Mouse (Mus musculus): ENCODE results near the gene Zfp870. TPM values are rescaled to one million over a fixed set of nuclear protein-coding genes. Genes with fewer than 3 reads are reported as not detected.
"Not testable (repeated sequence)": the region's sequence is repeated elsewhere in the genome, so short reads cannot be mapped to it uniquely, and the experiment has no call there.

Zfp870 gene
- polyA plus RNA-seq, 1 experiment from 2014 or later = 8.9 TPM

GRCm38 (mm10) chr17:32867266-32867665 is 24.2 kb downstream of the Zfp870 start:
- not testable (repeated sequence) for H3K27ac ChIP-seq (replicated peaks); H3K4me3 ChIP-seq; H3K9me3 ChIP-seq; H3K4me1 ChIP-seq; H3K27me3 ChIP-seq; H3K9ac ChIP-seq (replicated peaks); H3K4me2 ChIP-seq (replicated peaks); ATAC-seq (ENCODE audit: low FRiP score, low read depth); H3K36me3 ChIP-seq
- 64% methylated on average over 5 of the region's 7 CpGs for WGBS

- not testable (repeated sequence) for H3K27me3 ChIP-seq; H3K9ac ChIP-seq (replicated peaks); H3K9me3 ChIP-seq; H3K4me1 ChIP-seq; H3K36me3 ChIP-seq; ATAC-seq (ENCODE audit: low FRiP score, low read depth); H3K4me2 ChIP-seq (replicated peaks); H3K4me3 ChIP-seq; H3K27ac ChIP-seq (replicated peaks)
- 65% methylated on average over 4 of the region's 6 CpGs for WGBS
Observed at GRCm38 (mm10) chr17:32856713-32857112, 34.7 kb downstream of the Zfp870 start.

GRCm38 (mm10) chr17:32851581-32851980 is 39.9 kb downstream of the Zfp870 start:
- Histone ChIP-seq H3K4me1 (peaks cover 5% of the 10 kb centered on the region; the same call in 1 of the 2 replicates), H3K4me2 (replicated peaks) (no peak overlapping the region), H3K4me3 (no peak overlapping the region), H3K36me3 (no peaks in the 10 kb centered on the region), H3K9ac (replicated peaks) (no peak overlapping the region), H3K27ac (replicated peaks) (no peak overlapping the region), H3K9me3 (no peaks in the 10 kb centered on the region), H3K27me3 (no peaks in the 10 kb centered on the region)
- 25% methylated on average over 7 of the region's 7 CpGs for WGBS
- no peak for ATAC-seq (ENCODE audit: low FRiP score, low read depth)

- WGBS = 62% methylated on average over 2 of the region's 2 CpGs
- no peaks in the 10 kb centered on the region for H3K36me3 ChIP-seq
- H3K4me3 ChIP-seq = no peak overlapping the region
- H3K4me1 ChIP-seq = no peaks in the 10 kb centered on the region; the same call in 1 of the 2 replicates
- H3K4me2 ChIP-seq (replicated peaks) = no peak overlapping the region
- 0 out of 2 replicates have a peak, but pooled peaks cover 8% of the 10 kb centered on the region for H3K9me3 ChIP-seq
- no peaks in the 10 kb centered on the region for H3K27me3 ChIP-seq
- ATAC-seq (ENCODE audit: low FRiP score, low read depth) = no peak
- no peak overlapping the region for H3K27ac ChIP-seq (replicated peaks)
- H3K9ac ChIP-seq (replicated peaks) = no peak overlapping the region
Observed at GRCm38 (mm10) chr17:32841388-32841787, 50.1 kb downstream of the Zfp870 start.

- H3K4me3 ChIP-seq = no peak overlapping the region
- no peaks in the 10 kb centered on the region; the same call in 1 of the 2 replicates for H3K4me1 ChIP-seq
- no peak overlapping the region for H3K4me2 ChIP-seq (replicated peaks)
- H3K9ac ChIP-seq (replicated peaks) = no peak overlapping the region
- no peaks in the 10 kb centered on the region for H3K36me3 ChIP-seq
- ATAC-seq (ENCODE audit: low FRiP score, low read depth) = no peak
- 0 out of 2 replicates have a peak, but pooled peaks cover 8% of the 10 kb centered on the region for H3K9me3 ChIP-seq
- 51% methylated on average over 15 of the region's 15 CpGs for WGBS
- 0 out of 2 replicates have a peak, but pooled peaks cover 3% of the 10 kb centered on the region for H3K27me3 ChIP-seq
- no peak overlapping the region for H3K27ac ChIP-seq (replicated peaks)
Observed at GRCm38 (mm10) chr17:32839083-32839802, 52.2 kb downstream of the Zfp870 start.

GRCm38 (mm10) chr17:32830418-32830782 is 61.0 kb downstream of the Zfp870 start:
- Histone ChIP-seq H3K27ac (replicated peaks) (no peak overlapping the region), H3K27me3 (0 out of 2 replicates have a peak, but pooled peaks cover 3% of the 10 kb centered on the region), H3K4me1 (peaks cover 12% of the 10 kb centered on the region), H3K4me2 (replicated peaks) (peak overlapping the region; percentile 62), H3K4me3 (peak overlapping the region; percentile 77), H3K36me3 (peaks cover 13% of the 10 kb centered on the region), H3K9ac (replicated peaks) (peak overlapping the region; percentile 89; the same call in 1 of the 2 replicates), H3K9me3 (no peaks in the 10 kb centered on the region)
- WGBS = 38% methylated on average over 3 of the region's 3 CpGs
- ATAC-seq (ENCODE audit: low FRiP score, low read depth) = no peak

GRCm38 (mm10) chr17:32829540-32830417 is 61.7 kb downstream of the Zfp870 start, which contains the start of gene Zfp799:
TSS of gene Zfp799 (minus strand) at chr17:32830261.
- H3K27me3 ChIP-seq = no peaks in the 10 kb centered on the region
- 2% methylated on average over 35 of the region's 35 CpGs for WGBS

More at GRCm38 (mm10) chr17:32829540-32830417, 61.7 kb downstream of the Zfp870 start, which contains the start of gene Zfp799:
- H3K4me2 ChIP-seq (replicated peaks) = peak within 1 kb of the TSS; percentile 62
- peak within 1 kb of the TSS; percentile 89 for H3K9ac ChIP-seq (replicated peaks)
- H3K36me3 ChIP-seq = peaks cover 19% of the 10 kb centered on the region
- no peaks in the 10 kb centered on the region for H3K9me3 ChIP-seq
- peak; percentile 98 for ATAC-seq (ENCODE audit: low FRiP score, low read depth)
- H3K4me3 ChIP-seq = peak within 1 kb of the TSS; percentile 77
- peak within 1 kb of the TSS; percentile 81 for H3K27ac ChIP-seq (replicated peaks)
- H3K4me1 ChIP-seq = peaks cover 12% of the 10 kb centered on the region

Other genes starting within 250 kb of the Zfp870 start
- gene Cyp4f40, start 232.7 kb downstream of the Zfp870 start, polyA plus RNA-seq (2016; fragmentation: Nextera tagmentation; extraction: Ambion mirVana) = not detected in 2 replicates
- 0.40 and 0.80 TPM in 2 replicates for gene Cyp4f15, start 206.0 kb downstream of the Zfp870 start, polyA plus RNA-seq (2016; fragmentation: Nextera tagmentation; extraction: Ambion mirVana)
- 52.0 and 55.5 TPM in 2 replicates for gene Zfp871, start 103.4 kb downstream of the Zfp870 start, polyA plus RNA-seq (2016; fragmentation: Nextera tagmentation; extraction: Ambion mirVana)
- gene Zfp811, start 81.7 kb downstream of the Zfp870 start, polyA plus RNA-seq (2016; fragmentation: Nextera tagmentation; extraction: Ambion mirVana) = 53.5 and 57.9 TPM in 2 replicates
- 18.6 and 20.4 TPM in 2 replicates for gene Zfp799, start 61.4 kb downstream of the Zfp870 start, polyA plus RNA-seq (2016; fragmentation: Nextera tagmentation; extraction: Ambion mirVana)
- not detected in 2 replicates for gene Cyp4f14, start 25.7 kb upstream of the Zfp870 start, polyA plus RNA-seq (2016; fragmentation: Nextera tagmentation; extraction: Ambion mirVana)
- 5.5 and 5.9 TPM in 2 replicates for gene Cyp4f13, start 55.8 kb upstream of the Zfp870 start, polyA plus RNA-seq (2016; fragmentation: Nextera tagmentation; extraction: Ambion mirVana)
- 10.8 and 11.1 TPM in 2 replicates for gene Zfp472, start 74.2 kb upstream of the Zfp870 start, polyA plus RNA-seq (2016; fragmentation: Nextera tagmentation; extraction: Ambion mirVana)
- gene Zfp952, start 101.5 kb upstream of the Zfp870 start, polyA plus RNA-seq (2016; fragmentation: Nextera tagmentation; extraction: Ambion mirVana) = 18.9 and 19.0 TPM in 2 replicates
- 22.8 and 24.7 TPM in 2 replicates for gene Zfp763, start 141.8 kb upstream of the Zfp870 start, polyA plus RNA-seq (2016; fragmentation: Nextera tagmentation; extraction: Ambion mirVana)
- gene 4921501E09Rik, start 176.4 kb upstream of the Zfp870 start, polyA plus RNA-seq (2016; fragmentation: Nextera tagmentation; extraction: Ambion mirVana) = not detected in 2 replicates
- 14.9 and 15.5 TPM in 2 replicates for gene Zfp563, start 197.7 kb upstream of the Zfp870 start, polyA plus RNA-seq (2016; fragmentation: Nextera tagmentation; extraction: Ambion mirVana)
- gene Morc2b, start 248.0 kb upstream of the Zfp870 start, polyA plus RNA-seq (2016; fragmentation: Nextera tagmentation; extraction: Ambion mirVana) = 0.18 and 0.29 TPM in 2 replicates

Data from midbrain, embryonic 12.5 days (tissue).